19 mouse cellular contexts compared by ENCODE assay signal in genomic region chr12:85123108-85123530, GRCm38 (mm10). TPM values are rescaled to one million over a fixed set of nuclear protein-coding genes. Genes with fewer than 3 reads are reported as not detected.
A peak's percentile ranks its signal among the peaks of the same experiment; 100 is the strongest.
DNase-seq lines count a peak whose midpoint lies in the region; ATAC-seq and TF ChIP-seq lines count a peak whose summit lies in the region.
"Had no signal": no experiment of that assay in that cellular context is flagged by ENCODE, and none has a peak within 500 bp of the region (broad histone marks: within the 10 kb centered on the region; RNA-seq: fewer than 3 reads in every experiment).

No protein-coding gene starts in this region.

- peak in 1 of 2 experiments; percentile 42 for DNase-seq in spleen, adult 2 months (ENCODE audit: low read depth in 1 of 2, low spot score in 2 of 2)
- DNase-seq in spleen, adult 12 weeks (ENCODE audit: low spot score): no peak
- peak; percentile 31 to 45 for DNase-seq in natural killer cell, adult 2 months (ENCODE audit: low spot score in 2 of 2)
- peak; percentile 61 to 75 for DNase-seq in thymus, postnatal 36 days
- no peak for DNase-seq in cerebellum, postnatal 10 days
- DNase-seq in kidney, postnatal 25 days: no peak
- DNase-seq in forebrain, embryonic 10.5 days (ENCODE audit: extremely low spot score, low spot score): no peak
- DNase-seq: adrenal gland, adult 2 months; cerebellum, postnatal 25 days; heart, postnatal 14 days; kidney, postnatal 10 days; layer of hippocampus, postnatal 36 days; right cerebral cortex, postnatal 4 days had no signal

- H3K4me3 ChIP-seq in spleen, adult 2 months (ENCODE audit: extremely low read depth, insufficient read depth, insufficient read length): no peak overlapping the region
- H3K4me3 ChIP-seq in forebrain, embryonic 10.5 days: no peak overlapping the region
- H3K4me3 ChIP-seq: embryonic facial prominence, embryonic 13.5 days; forebrain, embryonic 12.5 days; intestine, embryonic 15.5 days; midbrain, embryonic 10.5 days had no signal

- H3K27me3 ChIP-seq in spleen, adult 2 months (ENCODE audit: control insufficient read depth, insufficient read depth, low read length): no peaks in the 10 kb centered on the region
- H3K27me3 ChIP-seq in forebrain, embryonic 10.5 days (ENCODE audit: poor library complexity, severe bottlenecking): no peaks in the 10 kb centered on the region
- H3K27me3 ChIP-seq: embryonic facial prominence, embryonic 13.5 days; forebrain, embryonic 12.5 days; intestine, embryonic 15.5 days; Patski had no signal

- peaks cover 36% of the 10 kb centered on the region for H3K36me3 ChIP-seq in spleen, adult 2 months (ENCODE audit: control insufficient read depth, insufficient read depth, low read length)
- peaks cover 100% of the 10 kb centered on the region for H3K36me3 ChIP-seq in forebrain, embryonic 10.5 days (replicated peaks)

- H3K27ac ChIP-seq in spleen, adult 2 months (ENCODE audit: insufficient read depth, low read length): peak overlapping the region; percentile 76; the same call in 1 of the 2 replicates
- H3K27ac ChIP-seq in forebrain, embryonic 10.5 days: no peak overlapping the region
- H3K27ac ChIP-seq: embryonic facial prominence, embryonic 13.5 days; forebrain, embryonic 12.5 days; intestine, embryonic 15.5 days; midbrain, embryonic 10.5 days had no signal

- TF ChIP-seq CTCF in spleen, adult 2 months (IDR thresholded peaks at IDR 0.05; ENCODE audit: extremely low read depth, insufficient read depth, insufficient read length, insufficient replicate concordance): no peak

- no peaks in the 10 kb centered on the region for H3K9me3 ChIP-seq in forebrain, embryonic 10.5 days
- H3K9me3 ChIP-seq: embryonic facial prominence, embryonic 13.5 days; forebrain, embryonic 12.5 days; intestine, embryonic 15.5 days; midbrain, embryonic 10.5 days had no signal

- peak; percentile 85 for ATAC-seq in common myeloid progenitor, adult 5-6 weeks (replicated peaks; ENCODE audit: low read depth, poor library complexity, severe bottlenecking)
- ATAC-seq: intestine, embryonic 15.5 days; Patski had no signal

- TF ChIP-seq POLR2A in spleen, adult 2 months (IDR thresholded peaks at IDR 0.05; ENCODE audit: low read depth, low read length): no peak

- H3K4me1 ChIP-seq in spleen, adult 2 months (ENCODE audit: control insufficient read depth, insufficient read depth, insufficient read length): peaks cover 2% of the 10 kb centered on the region; the same call in 1 of the 2 replicates
- H3K4me1 ChIP-seq in forebrain, embryonic 10.5 days: no peaks in the 10 kb centered on the region
- H3K4me1 ChIP-seq: forebrain, embryonic 12.5 days; intestine, embryonic 15.5 days; midbrain, embryonic 10.5 days had no signal

- 24% methylated on average over 9 of the region's 9 CpGs for WGBS in spleen, adult 2 months
- WGBS in forebrain, embryonic 10.5 days: 94% methylated on average over 9 of the region's 9 CpGs

RNA-seq across cellular contexts. Expression of gene Dlst, which starts 12.5 kb away (rescaled TPM):
- 49.5 and 54.6 TPM in 2 replicates for polyA plus RNA-seq in spleen, adult 2 months (2012; rRNA removed)
- 165 and 185 TPM in 2 replicates for total RNA-seq in common myeloid progenitor, adult 5-6 weeks (2017)
- 113 and 122 TPM in 2 replicates for polyA plus RNA-seq in forebrain, embryonic 10.5 days (2016; fragmentation: Nextera tagmentation; extraction: Ambion mirVana)

RNA-seq across cellular contexts. Expression of gene Prox2, which starts 12.6 kb away (rescaled TPM):
- polyA plus RNA-seq in spleen, adult 2 months (2012; rRNA removed): 1.8 and 2.6 TPM in 2 replicates
- total RNA-seq in common myeloid progenitor, adult 5-6 weeks (2017): 3.7 and 5.9 TPM in 2 replicates
- 2.3 and 2.7 TPM in 2 replicates for polyA plus RNA-seq in forebrain, embryonic 10.5 days (2016; fragmentation: Nextera tagmentation; extraction: Ambion mirVana)

RNA-seq across cellular contexts. Expression of gene Rps6kl1, which starts 27.9 kb away (rescaled TPM):
- 0.53 and 0.63 TPM in 2 replicates for polyA plus RNA-seq in spleen, adult 2 months (2012; rRNA removed)
- 0.15 TPM in 1 of 2 replicates, not detected in the other for total RNA-seq in common myeloid progenitor, adult 5-6 weeks (2017)
- polyA plus RNA-seq in forebrain, embryonic 10.5 days (2016; fragmentation: Nextera tagmentation; extraction: Ambion mirVana): 0.89 and 1.0 TPM in 2 replicates

RNA-seq across cellular contexts. Expression of gene Pgf, which starts 54.5 kb away (rescaled TPM):
- 0.46 and 0.84 TPM in 2 replicates for polyA plus RNA-seq in spleen, adult 2 months (2012; rRNA removed)
- not detected in 2 replicates for total RNA-seq in common myeloid progenitor, adult 5-6 weeks (2017)
- 2.5 and 3.1 TPM in 2 replicates for polyA plus RNA-seq in forebrain, embryonic 10.5 days (2016; fragmentation: Nextera tagmentation; extraction: Ambion mirVana)

Comparison
In these comparisons a context has a peak if more than half of its experiments do, and no peak if none do; other contexts are left out.
1. DNase-seq: peak in natural killer cell, adult 2 months (2 of 2) and thymus, postnatal 36 days (2 of 2); none in spleen, adult 12 weeks (single experiment), cerebellum, postnatal 10 days (0 of 2), kidney, postnatal 25 days (0 of 2) and forebrain, embryonic 10.5 days (single experiment).